10 mouse cellular contexts compared by ENCODE assay signal in the genomic region with DNA sequence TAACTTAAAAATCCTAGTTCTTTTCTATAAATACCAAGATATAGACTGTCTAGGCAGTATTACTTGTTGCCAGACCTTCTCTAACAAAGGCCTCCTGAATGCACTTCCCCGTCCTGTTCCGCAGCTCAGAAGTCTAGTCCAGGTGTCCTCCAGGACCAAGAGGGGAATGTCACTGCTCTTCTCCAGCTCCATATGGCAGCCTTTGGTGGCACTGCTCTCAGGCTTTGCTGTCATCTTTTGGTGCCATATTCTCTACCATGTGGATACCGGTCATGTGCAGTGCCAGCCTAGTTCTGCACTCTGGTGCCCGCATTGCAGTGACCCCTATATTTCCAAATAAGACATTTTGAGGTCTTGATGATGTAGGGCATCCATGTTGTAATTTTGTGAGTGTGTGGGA.
"Had no signal": no experiment of that assay in that cellular context is flagged by ENCODE, and none has a peak within 500 bp of the region (broad histone marks: within the 10 kb centered on the region; RNA-seq: fewer than 3 reads in every experiment).

No protein-coding gene starts in this region.

- H3K36me3 ChIP-seq: limb, embryonic 13.5 days; midbrain, embryonic 13.5 days; stomach, embryonic 15.5 days had no signal

- H3K4me2 ChIP-seq: limb, embryonic 13.5 days; midbrain, embryonic 13.5 days; stomach, embryonic 15.5 days had no signal

- H3K9ac ChIP-seq: limb, embryonic 13.5 days; liver, embryonic 14.5 days; midbrain, embryonic 13.5 days; stomach, embryonic 15.5 days had no signal

- H3K4me3 ChIP-seq: limb, embryonic 13.5 days; midbrain, embryonic 13.5 days; stomach, embryonic 15.5 days had no signal

- H3K27me3 ChIP-seq: limb, embryonic 13.5 days; midbrain, embryonic 13.5 days; stomach, embryonic 15.5 days had no signal

- H3K9me3 ChIP-seq: limb, embryonic 13.5 days; midbrain, embryonic 13.5 days; stomach, embryonic 15.5 days had no signal

- ATAC-seq: midbrain, embryonic 13.5 days had no signal

- DNase-seq: kidney, postnatal 36 days; left cerebral cortex, postnatal 4 days; lung, adult 18-20 months; right cerebral cortex, postnatal 14 days; thymus, adult 2 months; thymus, postnatal 25 days had no signal

- H3K4me1 ChIP-seq: limb, embryonic 13.5 days; stomach, embryonic 15.5 days had no signal

- H3K27ac ChIP-seq: limb, embryonic 13.5 days; liver, embryonic 14.5 days; midbrain, embryonic 13.5 days; stomach, embryonic 15.5 days had no signal
